Mouse (Mus musculus) liver, adult 2 months (tissue): ENCODE data around the gene Dgkq. TPM values are rescaled to one million over a fixed set of nuclear protein-coding genes. Genes with fewer than 3 reads are reported as not detected.

ENCODE experiments used
- DNase-seq: peaks from one replicate; pipeline ENCODE4 v3.0.0-alpha.2; 2011; ENCODE audit warnings: low read depth, low spot score; ENCODE audit errors: extremely low read depth
- H3K27ac ChIP-seq: fragments of 200-500 bp; replicated peaks from 2 replicates; pipeline ENCODE4 v1.5.1; 2012; ENCODE audit warnings: low read depth, mild to moderate bottlenecking, control low read depth, inconsistent platforms, low read length; ENCODE audit not compliant: insufficient read depth
- H3K27me3 ChIP-seq: fragments of 200-500 bp; 2 replicates; pipeline ENCODE4 v1.6.1; 2012; ENCODE audit warnings: mild to moderate bottlenecking, moderate library complexity, low read length, inconsistent platforms; ENCODE audit not compliant: control insufficient read depth, insufficient read depth
- H3K36me3 ChIP-seq: fragments of 200-500 bp; 2 replicates; pipeline ENCODE4 v1.6.1; 2012; ENCODE audit warnings: low read length, inconsistent platforms; ENCODE audit not compliant: control insufficient read depth, insufficient read depth
- H3K4me1 ChIP-seq: fragments of 200-500 bp; 2 replicates; pipeline ENCODE4 v1.6.1; 2011; ENCODE audit warnings: low read length; ENCODE audit not compliant: control insufficient read depth, insufficient read depth
- H3K4me3 ChIP-seq: fragments of 200-500 bp; 2 replicates; pipeline ENCODE4 v1.5.1; 2011; ENCODE audit warnings: low read depth, mild to moderate bottlenecking, control low read depth, low read length, moderate library complexity; ENCODE audit not compliant: insufficient read depth
- H3K79me2 ChIP-seq: fragments of 200-500 bp; 2 replicates; pipeline ENCODE4 v1.6.1; 2012; ENCODE audit warnings: inconsistent platforms, mild to moderate bottlenecking, low read length, moderate library complexity; ENCODE audit not compliant: control insufficient read depth, insufficient read depth
- H3K9ac ChIP-seq: fragments of 200-500 bp; 2 replicates; pipeline ENCODE4 v1.6.1; 2012; ENCODE audit warnings: low read depth, mild to moderate bottlenecking, control low read depth, inconsistent platforms, low read length
- CTCF ChIP-seq: fragments of 200-500 bp; IDR thresholded peaks from 2 replicates; pipeline ENCODE4 v1.5.1; 2011; ENCODE audit warnings: low read depth, low read length, control low read depth
- POLR2A ChIP-seq: fragments of 200-500 bp; IDR thresholded peaks from 2 replicates; pipeline ENCODE4 v1.6.1; 2011; ENCODE audit warnings: low read length, control low read depth; ENCODE audit not compliant: insufficient read depth; ENCODE audit errors: extremely low read depth
- WGBS: fragments of 180-500 bp; shearing (Covaris S2); methylation state at CpG from one replicate; pipeline ENCODE4 v1.1.7; 2018; 5-methylcytosine and 5-hydroxymethylcytosine counted together
- polyA plus RNA-seq: library from polyadenylated mRNA; depleted of rRNA; stranded (reverse); fragments of >200 nt; gene quantifications from 2 replicates; pipeline ENCODE4 v1.2.3, GENCODE M21; 2012
- total RNA-seq: library from RNA; depleted of rRNA; stranded (reverse); fragments of >200 nt; gene quantifications from 2 replicates; pipeline ENCODE4 v1.2.3, GENCODE M21; 2014

Gene Dgkq
- total and polyA plus RNA-seq, 2 experiments, result 16.3 to 28.2 TPM

DNA sequence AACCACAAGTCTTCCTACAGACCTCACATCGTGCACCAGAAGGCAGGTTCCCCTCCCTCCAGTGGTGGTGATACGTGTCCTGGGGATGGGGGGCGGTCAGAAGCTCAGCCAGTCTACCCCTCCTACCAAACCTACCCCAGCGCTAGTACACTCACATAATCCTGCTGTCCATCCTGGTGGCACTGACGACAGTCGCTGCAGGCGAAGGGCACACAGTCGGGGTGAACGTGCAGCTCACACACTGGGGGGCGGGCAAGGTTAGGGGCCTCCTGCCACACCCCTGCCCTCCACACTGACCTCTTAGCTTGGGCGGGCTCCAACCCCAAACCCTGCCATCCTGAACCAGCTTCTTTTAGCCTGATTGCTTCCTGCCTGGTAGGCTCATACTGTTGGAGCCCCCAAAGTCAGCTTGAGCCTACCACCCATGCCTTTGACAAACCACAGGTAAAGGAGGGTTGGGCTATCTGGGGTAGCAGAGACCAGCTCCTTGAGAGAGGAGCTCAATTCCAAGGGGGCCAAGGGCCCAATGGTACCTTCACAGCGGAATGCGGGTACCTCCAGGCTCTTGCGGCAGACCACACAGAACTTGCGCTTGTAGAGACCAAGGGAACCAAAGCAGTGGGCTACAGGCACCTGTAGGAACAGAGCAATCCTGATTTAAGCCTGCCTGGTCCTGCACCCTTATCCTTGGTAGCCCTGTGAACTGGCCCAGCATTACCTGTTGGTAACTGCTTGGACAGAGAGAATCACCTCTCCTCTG lies 13.4 kb downstream of the Dgkq start:
- WGBS, result 95% methylated on average over 15 of the region's 15 CpGs
- no peak overlapping the region for H3K4me3 ChIP-seq
- no peak for DNase-seq
- TF ChIP-seq CTCF (no peak), POLR2A (no peak)
- H3K4me1 ChIP-seq, result peaks cover 16% of the 10 kb centered on the region
- H3K9ac ChIP-seq, result no peak overlapping the region
- peaks cover 17% of the 10 kb centered on the region for H3K79me2 ChIP-seq
- no peak overlapping the region for H3K27ac ChIP-seq
- no peaks in the 10 kb centered on the region for H3K27me3 ChIP-seq
- peaks cover 19% of the 10 kb centered on the region for H3K36me3 ChIP-seq

DNA sequence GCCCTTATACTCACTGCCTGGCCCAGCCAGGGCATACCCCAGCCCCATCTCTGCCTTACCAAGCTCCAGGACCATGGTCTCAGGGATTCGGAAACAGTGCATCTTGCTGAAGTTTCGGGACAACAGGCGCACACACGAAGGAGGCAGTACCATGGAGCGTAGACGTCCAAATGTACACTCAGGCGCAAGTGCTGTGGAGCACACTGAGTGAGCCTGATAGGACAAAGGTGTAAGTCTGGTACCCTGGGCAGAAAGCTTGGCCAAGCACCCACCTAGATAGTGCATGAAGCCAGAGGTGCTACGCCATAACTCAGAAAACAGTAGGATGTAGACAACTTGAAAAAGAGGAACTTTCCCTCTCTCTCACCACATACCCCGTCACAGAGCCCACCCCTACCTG lies 14.1 kb downstream of the Dgkq start:
- Histone ChIP-seq H3K79me2 (peaks cover 17% of the 10 kb centered on the region), H3K4me3 (no peak overlapping the region), H3K4me1 (peaks cover 14% of the 10 kb centered on the region), H3K27ac (no peak overlapping the region), H3K27me3 (no peaks in the 10 kb centered on the region), H3K9ac (no peak overlapping the region), H3K36me3 (peaks cover 20% of the 10 kb centered on the region)
- 96% methylated on average over 9 of the region's 9 CpGs for WGBS
- TF ChIP-seq POLR2A (no peak), CTCF (no peak)
- no peak for DNase-seq

DNA sequence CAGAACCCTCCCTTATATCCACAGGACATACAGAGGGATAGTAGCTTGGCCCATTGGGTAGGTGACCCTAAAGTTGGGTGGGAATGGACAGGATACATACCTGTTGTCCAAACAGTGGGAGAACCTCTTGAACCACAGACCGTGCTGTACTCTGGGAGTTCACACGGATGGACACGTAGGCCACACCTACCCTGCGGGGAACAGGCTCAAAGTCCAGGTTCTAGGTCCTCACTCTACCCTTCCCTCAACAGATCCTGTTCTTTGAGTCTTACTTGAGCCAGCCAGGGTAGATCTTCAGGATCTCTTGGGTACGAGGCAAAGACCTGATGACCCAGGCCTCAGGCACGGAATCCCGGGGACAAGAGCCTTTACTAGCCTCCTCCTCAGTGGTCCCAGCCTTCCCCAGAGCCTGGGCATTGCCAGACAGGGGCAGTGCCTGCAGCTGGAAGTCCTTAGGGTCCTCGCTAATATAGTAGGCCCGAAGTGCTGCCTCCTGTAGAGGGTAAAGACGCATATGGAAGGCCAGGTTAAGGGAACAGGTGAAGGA lies 15.0 kb downstream of the Dgkq start:
- Histone ChIP-seq H3K36me3 (peaks cover 24% of the 10 kb centered on the region), H3K27ac (no peak overlapping the region), H3K79me2 (peaks cover 12% of the 10 kb centered on the region), H3K9ac (no peak overlapping the region), H3K4me3 (no peak overlapping the region), H3K27me3 (no peaks in the 10 kb centered on the region), H3K4me1 (peaks cover 11% of the 10 kb centered on the region)
- TF ChIP-seq CTCF (no peak), POLR2A (no peak)
- peak; percentile 42 for DNase-seq
- 76% methylated on average over 10 of the region's 10 CpGs for WGBS

DNA sequence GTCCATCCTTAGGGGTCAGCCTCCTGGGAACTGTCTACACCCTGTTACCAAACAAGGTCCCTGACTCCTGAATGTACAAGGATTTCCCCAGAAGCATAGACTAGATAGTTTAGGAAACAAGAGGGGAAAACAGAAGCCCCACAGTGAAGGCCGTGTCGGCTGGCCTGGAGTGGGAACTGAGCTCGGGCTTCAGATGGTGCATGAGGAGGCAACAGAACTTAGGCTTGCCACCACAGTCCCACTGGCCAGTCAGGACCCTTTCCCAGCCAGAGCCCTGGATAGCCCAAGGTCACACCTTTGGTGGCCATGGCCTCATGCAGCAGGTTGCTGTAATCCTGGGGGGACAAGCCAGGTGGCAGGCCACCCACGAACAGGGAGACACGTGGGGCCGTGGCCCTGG lies 16.1 kb downstream of the Dgkq start:
- peaks cover 2% of the 10 kb centered on the region; the same call in 1 of the 2 replicates for H3K4me1 ChIP-seq
- DNase-seq, result no peak
- no peak overlapping the region for H3K9ac ChIP-seq
- no peaks in the 10 kb centered on the region for H3K27me3 ChIP-seq
- H3K79me2 ChIP-seq, result peaks cover 3% of the 10 kb centered on the region; the same call in 1 of the 2 replicates
- peaks cover 31% of the 10 kb centered on the region for H3K36me3 ChIP-seq
- H3K4me3 ChIP-seq, result no peak overlapping the region
- H3K27ac ChIP-seq, result no peak overlapping the region
- WGBS, result 92% methylated on average over 6 of the region's 6 CpGs
- no peak for TF ChIP-seq POLR2A

DNA sequence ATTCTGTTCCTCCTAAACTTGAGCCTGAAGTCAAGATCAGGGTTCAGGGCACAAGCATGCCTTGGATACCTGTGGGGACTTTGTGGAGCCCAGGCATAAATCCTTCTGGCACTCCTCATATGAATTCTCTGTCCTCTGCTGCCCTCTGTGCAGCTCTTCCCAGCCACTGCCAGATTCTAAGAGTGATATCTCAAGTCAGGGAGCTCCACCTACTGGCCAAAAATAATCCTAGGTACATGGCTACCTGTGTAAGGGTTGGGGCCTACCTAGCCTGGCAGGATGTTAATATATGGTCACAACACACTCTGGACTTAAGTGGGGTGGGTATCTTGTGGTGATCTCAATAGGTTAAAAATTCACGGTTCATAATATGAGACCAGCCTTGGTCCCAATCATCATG lies 17.6 kb downstream of the Dgkq start:
- Histone ChIP-seq H3K36me3 (peaks cover 43% of the 10 kb centered on the region), H3K27ac (no peak overlapping the region), H3K4me3 (no peak overlapping the region), H3K27me3 (no peaks in the 10 kb centered on the region), H3K9ac (no peak overlapping the region), H3K4me1 (no peaks in the 10 kb centered on the region), H3K79me2 (no peaks in the 10 kb centered on the region)
- peak; percentile 64 for DNase-seq
- TF ChIP-seq POLR2A (no peak), CTCF (peak; percentile 29; the same call in 1 of the 2 replicates)
- 49% methylated on average over 1 of the region's 1 CpGs for WGBS

DNA sequence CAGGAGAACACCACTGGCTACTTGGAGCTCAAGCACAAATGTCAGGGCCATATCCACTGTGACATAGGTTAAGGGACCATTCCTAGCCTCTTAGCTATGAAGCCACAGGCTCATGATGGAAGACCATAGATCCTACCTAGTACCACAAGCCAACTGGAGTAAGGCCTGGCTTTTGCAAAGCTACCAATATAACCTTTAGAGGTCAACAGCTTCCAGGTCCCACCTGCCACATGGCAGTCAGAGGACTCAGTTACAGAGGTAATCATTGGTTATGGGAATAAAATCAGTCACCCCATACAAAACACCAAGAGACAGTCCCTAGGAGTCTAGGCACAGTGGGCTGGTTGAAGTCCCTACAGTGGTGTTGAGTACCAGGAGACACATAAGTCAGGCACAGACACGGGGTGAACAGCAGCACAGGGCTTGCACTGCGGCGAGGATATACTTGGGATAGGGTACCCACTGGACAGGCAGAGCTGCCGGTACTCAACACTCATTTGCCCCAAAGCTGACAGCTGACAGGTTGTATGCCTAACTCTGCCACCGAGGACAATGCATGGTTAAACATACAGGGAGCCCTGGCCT lies 18.2 kb downstream of the Dgkq start:
- Histone ChIP-seq H3K4me1 (no peaks in the 10 kb centered on the region), H3K36me3 (peaks cover 44% of the 10 kb centered on the region), H3K4me3 (no peak overlapping the region), H3K79me2 (no peaks in the 10 kb centered on the region), H3K27ac (no peak overlapping the region), H3K9ac (no peak overlapping the region), H3K27me3 (no peaks in the 10 kb centered on the region)
- 78% methylated on average over 5 of the region's 5 CpGs for WGBS
- DNase-seq, result no peak
- TF ChIP-seq POLR2A (no peak), CTCF (no peak)
